Mouse (Mus musculus): ENCODE results near the gene Phgr1.

Gene Phgr1

GRCm38 (mm10) chr2:118772158-118772874, at the start of gene Phgr1:
Gene Phgr1 (plus strand): TSS chr2:118772769.
- no peak for DNase-seq

GRCm38 (mm10) chr2:118723693-118724486, 48.7 kb upstream of the Phgr1 start:
- DNase-seq: no peak

GRCm38 (mm10) chr2:118725511-118725910, 47.1 kb upstream of the Phgr1 start:
- no peak for DNase-seq

GRCm38 (mm10) chr2:118726873-118727272, 45.7 kb upstream of the Phgr1 start:
- DNase-seq: no peak

- no peak for DNase-seq
These were observed 44.7 kb upstream of the Phgr1 start for GRCm38 (mm10) chr2:118727911-118728310.

GRCm38 (mm10) chr2:118728337-118728736, 44.2 kb upstream of the Phgr1 start, which contains the start of gene Plcb2:
Gene Plcb2 (minus strand): TSS chr2:118728438.
- peak; percentile 56 to 59 for DNase-seq

GRCm38 (mm10) chr2:118729194-118729593, 43.4 kb upstream of the Phgr1 start:
- DNase-seq: peak; percentile 41 to 43

- DNase-seq: no peak
These were observed 42.5 kb upstream of the Phgr1 start for GRCm38 (mm10) chr2:118729816-118730621.

GRCm38 (mm10) chr2:118730622-118730915, 42.0 kb upstream of the Phgr1 start:
- DNase-seq: peak; percentile 75 to 77

- DNase-seq: no peak
These were observed 40.6 kb upstream of the Phgr1 start for GRCm38 (mm10) chr2:118731981-118732380.

- no peak for DNase-seq
These were observed 39.2 kb upstream of the Phgr1 start for GRCm38 (mm10) chr2:118733341-118733740.

GRCm38 (mm10) chr2:118740341-118740740, 32.2 kb upstream of the Phgr1 start:
- DNase-seq: no peak

- DNase-seq: no peak
These were observed 31.4 kb upstream of the Phgr1 start for GRCm38 (mm10) chr2:118741183-118741582.

GRCm38 (mm10) chr2:118743261-118743943, 29.2 kb upstream of the Phgr1 start:
- DNase-seq: peak; percentile 60 to 64

GRCm38 (mm10) chr2:118744621-118745020, 27.9 kb upstream of the Phgr1 start:
- DNase-seq: no peak

- DNase-seq: peak; percentile 86 to 87
These were observed 27.2 kb upstream of the Phgr1 start, which contains the start of gene Inafm2 for GRCm38 (mm10) chr2:118745232-118745884. Gene Inafm2 (plus strand): TSS chr2:118745758.

GRCm38 (mm10) chr2:118745915-118746901, 26.4 kb upstream of the Phgr1 start:
- DNase-seq: peak; percentile 59 to 61

GRCm38 (mm10) chr2:118747301-118747960, 25.1 kb upstream of the Phgr1 start:
- DNase-seq: no peak

GRCm38 (mm10) chr2:118749341-118749884, 23.2 kb upstream of the Phgr1 start:
- DNase-seq: no peak

GRCm38 (mm10) chr2:118750476-118750875, 22.1 kb upstream of the Phgr1 start:
- no peak for DNase-seq

All from B cell, adult 2 months (primary cell).